Mouse (Mus musculus) hindlimb bud, embryonic 11.5 days (tissue): ENCODE data around the gene Ric8b.

ENCODE experiments used
- DNase-seq: peaks from one replicate; pipeline ENCODE4 v3.0.0-alpha.2; 2012; ENCODE audit warnings: low read depth, low spot score; ENCODE audit errors: extremely low spot score

Ric8b gene

GRCm38 (mm10) chr10:85052451-85052850 is 135.0 kb downstream of the Ric8b start:
- DNase-seq: no peak

- DNase-seq: no peak
These were observed 137.5 kb downstream of the Ric8b start for GRCm38 (mm10) chr10:85054876-85055275.
